Mouse (Mus musculus) forebrain, postnatal 0 days (tissue): ENCODE measurements at regions not wholly inside any gene's neighbourhood (a gene's known extent, or its start where the extent isn't known, plus 50 kb on each side); places are given as distances from the start of the nearest gene placed in this dataset.

Experiments used
- ATAC-seq: fragments of 200-750 bp; cut with Nextera tagmentation; 2 replicates; pipeline ENCODE4 v1.8.0; 2017; ENCODE audit warnings: mild to moderate bottlenecking, moderate library complexity
- DNase-seq: peaks from one replicate; pipeline ENCODE4 v3.0.0-alpha.2; 2015
- H3K27ac ChIP-seq: fragments of 300-500 bp; sonication (generic); 2 replicates; pipeline ENCODE4 v1.5.1; 2014; ENCODE audit warnings: low read depth, mild to moderate bottlenecking, antibody characterized with exemption, low read length, moderate library complexity, mixed read lengths
- H3K27me3 ChIP-seq: fragments of 300-500 bp; sonication (generic); 2 replicates; pipeline ENCODE4 v1.6.1; 2014; ENCODE audit warnings: mild to moderate bottlenecking, low read length, mixed read lengths; ENCODE audit not compliant: insufficient read depth
- H3K36me3 ChIP-seq: fragments of 300-500 bp; sonication (generic); 2 replicates; pipeline ENCODE4 v1.6.1; 2014; ENCODE audit warnings: mild to moderate bottlenecking, moderate library complexity; ENCODE audit not compliant: insufficient read depth
- H3K4me1 ChIP-seq: fragments of 300-500 bp; sonication (generic); 2 replicates; pipeline ENCODE4 v1.6.1; 2014; ENCODE audit warnings: antibody characterized with exemption; ENCODE audit not compliant: insufficient read depth
- H3K4me2 ChIP-seq: fragments of 300-500 bp; sonication (generic); 2 replicates; pipeline ENCODE4 v1.6.1; 2014; ENCODE audit warnings: low read depth, mild to moderate bottlenecking, moderate library complexity
- H3K4me3 ChIP-seq: fragments of 300-500 bp; sonication (generic); 2 replicates; pipeline ENCODE4 v1.5.1; 2014; ENCODE audit warnings: low read depth, low read length, mixed read lengths
- H3K9ac ChIP-seq: fragments of 300-500 bp; sonication (generic); 2 replicates; pipeline ENCODE4 v1.6.1; 2014; ENCODE audit warnings: mild to moderate bottlenecking
- H3K9me3 ChIP-seq: fragments of 300-500 bp; sonication (generic); 2 replicates; pipeline ENCODE4 v1.6.1; 2016; ENCODE audit warnings: low read length
- CTCF ChIP-seq: sonication (generic); IDR thresholded peaks from 2 replicates; pipeline ENCODE4 v1.5.1; 2016; ENCODE audit warnings: antibody characterized with exemption, control low read depth, low read depth
- WGBS: fragments of 180-500 bp; shearing (Covaris S2); extraction: QIAGEN DNeasy Blood & Tissue Kit; methylation state at CpG from one replicate; pipeline ENCODE4 v1.1.7; 2014; 5-methylcytosine and 5-hydroxymethylcytosine counted together

GRCm38 (mm10) chr2:34014868-34015639 is 127.3 kb upstream of the Mvb12b start:
- H3K9me3 ChIP-seq, result no peaks in the 10 kb centered on the region
- 0 out of 2 replicates have a peak, but pooled peaks cover 11% of the 10 kb centered on the region for H3K4me1 ChIP-seq
- WGBS, result 44% methylated on average over 8 of the region's 8 CpGs
- no peaks in the 10 kb centered on the region for H3K36me3 ChIP-seq
- no peak for DNase-seq
- TF ChIP-seq CTCF, result no peak
- no peaks in the 10 kb centered on the region for H3K27me3 ChIP-seq
- H3K4me2 ChIP-seq, result no peak overlapping the region
- H3K27ac ChIP-seq, result no peak overlapping the region
- no peak for ATAC-seq
- no peak overlapping the region for H3K9ac ChIP-seq
- no peak overlapping the region for H3K4me3 ChIP-seq

GRCm38 (mm10) chr2:34010166-34010565 is 122.4 kb upstream of the Mvb12b start:
- no peak for ATAC-seq
- 88% methylated on average over 1 of the region's 1 CpGs for WGBS
- Histone ChIP-seq H3K4me1 (no peaks in the 10 kb centered on the region), H3K27me3 (no peaks in the 10 kb centered on the region), H3K36me3 (no peaks in the 10 kb centered on the region), H3K9me3 (no peaks in the 10 kb centered on the region), H3K27ac (no peak overlapping the region), H3K9ac (no peak overlapping the region), H3K4me3 (no peak overlapping the region), H3K4me2 (no peak overlapping the region)
- no peak for DNase-seq
- TF ChIP-seq CTCF, result no peak

GRCm38 (mm10) chr2:34007916-34008315 is 120.2 kb upstream of the Mvb12b start:
- Histone ChIP-seq H3K27ac (no peak overlapping the region), H3K36me3 (no peaks in the 10 kb centered on the region), H3K4me2 (no peak overlapping the region), H3K9me3 (no peaks in the 10 kb centered on the region), H3K4me3 (no peak overlapping the region), H3K27me3 (no peaks in the 10 kb centered on the region), H3K4me1 (no peaks in the 10 kb centered on the region), H3K9ac (no peak overlapping the region)
- 97% methylated on average over 7 of the region's 7 CpGs for WGBS
- DNase-seq (no peak), ATAC-seq (no peak)
- no peak for TF ChIP-seq CTCF

- Histone ChIP-seq H3K36me3 (no peaks in the 10 kb centered on the region), H3K4me2 (no peak overlapping the region), H3K4me1 (no peaks in the 10 kb centered on the region), H3K4me3 (no peak overlapping the region), H3K27ac (no peak overlapping the region), H3K9ac (no peak overlapping the region), H3K27me3 (no peaks in the 10 kb centered on the region), H3K9me3 (no peaks in the 10 kb centered on the region)
- DNase-seq, result no peak
- no peak for ATAC-seq
- TF ChIP-seq CTCF, result no peak
- 94% methylated on average over 7 of the region's 7 CpGs for WGBS
These were observed 109.4 kb upstream of the Mvb12b start for GRCm38 (mm10) chr2:33997106-33997505.

DNA sequence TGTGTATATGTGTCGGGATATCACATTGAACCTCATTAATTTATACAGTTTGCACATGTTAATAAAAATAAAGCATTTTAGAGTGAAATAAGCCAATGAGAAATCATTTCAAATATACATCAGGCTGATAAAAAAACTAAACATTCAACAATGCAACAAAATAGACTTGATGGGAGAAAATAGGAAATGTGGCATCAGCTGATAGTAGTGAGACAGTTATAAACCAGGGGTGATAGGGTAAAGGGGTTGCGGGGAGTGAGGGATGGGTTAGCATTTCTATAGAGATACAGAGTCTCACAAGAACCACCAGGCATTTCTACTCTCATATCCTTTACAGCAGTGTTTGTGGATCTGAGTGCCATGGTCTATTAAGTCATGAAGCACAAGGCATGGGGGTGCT is 108.6 kb upstream of the Mvb12b start:
- no peaks in the 10 kb centered on the region for H3K4me1 ChIP-seq
- H3K27me3 ChIP-seq, result no peaks in the 10 kb centered on the region
- no peaks in the 10 kb centered on the region for H3K36me3 ChIP-seq
- DNase-seq (no peak), ATAC-seq (no peak)
- no peak overlapping the region for H3K4me2 ChIP-seq
- WGBS, result 96% methylated on average over 2 of the region's 2 CpGs
- no peak overlapping the region for H3K27ac ChIP-seq
- H3K9ac ChIP-seq, result no peak overlapping the region
- no peaks in the 10 kb centered on the region for H3K9me3 ChIP-seq
- no peak for TF ChIP-seq CTCF
- no peak overlapping the region for H3K4me3 ChIP-seq

DNA sequence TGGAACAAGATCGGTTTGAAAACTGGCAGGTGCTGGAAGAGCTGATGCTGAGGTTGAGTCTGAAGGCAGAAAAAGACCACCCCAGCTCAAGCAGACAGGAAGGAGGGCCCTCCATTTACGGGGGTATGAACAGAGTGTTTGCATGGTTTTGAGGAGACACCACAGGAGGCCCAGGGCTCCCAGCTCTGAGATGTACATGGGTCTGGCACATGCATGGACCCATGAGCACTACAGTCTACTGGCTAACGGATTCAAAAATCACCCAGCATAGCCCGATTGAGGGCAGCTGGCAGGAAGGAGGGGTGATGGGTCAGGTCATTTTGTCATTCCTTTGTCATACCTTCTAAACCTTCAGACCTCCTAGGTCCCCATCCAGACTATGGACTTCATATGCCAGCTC is 103.6 kb upstream of the Mvb12b start:
- Histone ChIP-seq H3K27ac (no peak overlapping the region), H3K36me3 (no peaks in the 10 kb centered on the region), H3K9ac (no peak overlapping the region), H3K4me2 (no peak overlapping the region), H3K4me3 (no peak overlapping the region), H3K9me3 (no peaks in the 10 kb centered on the region), H3K4me1 (no peaks in the 10 kb centered on the region), H3K27me3 (no peaks in the 10 kb centered on the region)
- DNase-seq (no peak), ATAC-seq (no peak)
- 76% methylated on average over 4 of the region's 4 CpGs for WGBS
- TF ChIP-seq CTCF, result no peak

- Histone ChIP-seq H3K9me3 (no peaks in the 10 kb centered on the region), H3K4me2 (no peak overlapping the region), H3K27me3 (no peaks in the 10 kb centered on the region), H3K9ac (no peak overlapping the region), H3K4me1 (no peaks in the 10 kb centered on the region), H3K36me3 (no peaks in the 10 kb centered on the region), H3K4me3 (no peak overlapping the region), H3K27ac (no peak overlapping the region)
- DNase-seq (no peak), ATAC-seq (no peak)
- TF ChIP-seq CTCF, result no peak
- WGBS, result 89% methylated on average over 6 of the region's 6 CpGs
These were observed 103.0 kb upstream of the Mvb12b start for GRCm38 (mm10) chr2:33990711-33991110.
